Mouse (Mus musculus): ENCODE data around the gene Wars. TPM values are rescaled to one million over a fixed set of nuclear protein-coding genes. Genes with fewer than 3 reads are reported as not detected.

Gene Wars
- polyA plus RNA-seq, 1 experiment from 2014 or later: 105 TPM

GRCm38 (mm10) chr12:108812463-108812862 lies 81.5 kb downstream of the Wars start:
- Histone ChIP-seq H3K4me3 (no peak overlapping the region), H3K4me2 (no peak overlapping the region), H3K36me3 (peaks cover 7% of the 10 kb centered on the region), H3K27me3 (no peaks in the 10 kb centered on the region), H3K9me3 (no peaks in the 10 kb centered on the region), H3K4me1 (replicated peaks) (0 out of 2 replicates have a peak, but pooled peaks cover 6% of the 10 kb centered on the region), H3K9ac (no peak overlapping the region), H3K27ac (replicated peaks) (no peak overlapping the region)
- 85% methylated on average over 6 of the region's 6 CpGs for WGBS
- ATAC-seq (ENCODE audit: low FRiP score, low read depth): no peak

- Histone ChIP-seq H3K27ac (replicated peaks) (no peak overlapping the region), H3K9ac (no peak overlapping the region), H3K4me1 (replicated peaks) (0 out of 2 replicates have a peak, but pooled peaks cover 6% of the 10 kb centered on the region), H3K36me3 (peaks cover 6% of the 10 kb centered on the region), H3K9me3 (no peaks in the 10 kb centered on the region), H3K4me2 (no peak overlapping the region), H3K4me3 (no peak overlapping the region), H3K27me3 (no peaks in the 10 kb centered on the region)
- no peak for ATAC-seq (ENCODE audit: low FRiP score, low read depth)
- 55% methylated on average over 2 of the region's 2 CpGs for WGBS
Measured at GRCm38 (mm10) chr12:108811133-108811532, 82.8 kb downstream of the Wars start.

GRCm38 (mm10) chr12:108810309-108810708 lies 83.7 kb downstream of the Wars start:
- Histone ChIP-seq H3K9ac (no peak overlapping the region), H3K4me1 (replicated peaks) (0 out of 2 replicates have a peak, but pooled peaks cover 6% of the 10 kb centered on the region), H3K27me3 (no peaks in the 10 kb centered on the region), H3K4me2 (no peak overlapping the region), H3K9me3 (no peaks in the 10 kb centered on the region), H3K27ac (replicated peaks) (no peak overlapping the region), H3K4me3 (no peak overlapping the region), H3K36me3 (peaks cover 3% of the 10 kb centered on the region)
- no peak for ATAC-seq (ENCODE audit: low FRiP score, low read depth)
- 93% methylated on average over 7 of the region's 7 CpGs for WGBS

MicroRNA genes within 50 kb of the gene (microRNA counts, 519-probe panel; counts per million panel counts)
- microRNA mmu-miR-345-3p (not detected), microRNA mmu-miR-345-5p (2,550 counts per million, percentile 42 among the panel's probes with 10 or more counts)

Small RNAs within 50 kb of the gene (microRNA-seq; reads per million reads assigned to microRNA genes)
- 83.5 reads per million, percentile 49 among the genes with 10 or more reads in this experiment for gene Mir345

Other genes with a start within 250 kb of the Wars start
- gene Degs2, start 191.9 kb downstream of the Wars start, polyA plus RNA-seq (2015; fragmentation: Nextera tagmentation; extraction: Ambion mirVana): 2.4 and 3.2 TPM in 2 replicates
- 13.4 and 15.1 TPM in 2 replicates for gene Yy1, start 101.2 kb downstream of the Wars start, polyA plus RNA-seq (2015; fragmentation: Nextera tagmentation; extraction: Ambion mirVana)
- 19.0 and 20.7 TPM in 2 replicates for gene Slc25a29, start 58.3 kb downstream of the Wars start, polyA plus RNA-seq (2015; fragmentation: Nextera tagmentation; extraction: Ambion mirVana)
- 6.6 and 7.4 TPM in 2 replicates for gene Slc25a47, start 58.1 kb downstream of the Wars start, polyA plus RNA-seq (2015; fragmentation: Nextera tagmentation; extraction: Ambion mirVana)
- gene Wdr25, start 543 bp downstream of the Wars start, polyA plus RNA-seq (2015; fragmentation: Nextera tagmentation; extraction: Ambion mirVana): 4.6 and 6.0 TPM in 2 replicates
- 31.0 and 37.3 TPM in 2 replicates for gene Begain, start 174.0 kb upstream of the Wars start, polyA plus RNA-seq (2015; fragmentation: Nextera tagmentation; extraction: Ambion mirVana)